Mouse (Mus musculus): ENCODE measurements around the gene Dennd1a.

The Dennd1a gene

DNA sequence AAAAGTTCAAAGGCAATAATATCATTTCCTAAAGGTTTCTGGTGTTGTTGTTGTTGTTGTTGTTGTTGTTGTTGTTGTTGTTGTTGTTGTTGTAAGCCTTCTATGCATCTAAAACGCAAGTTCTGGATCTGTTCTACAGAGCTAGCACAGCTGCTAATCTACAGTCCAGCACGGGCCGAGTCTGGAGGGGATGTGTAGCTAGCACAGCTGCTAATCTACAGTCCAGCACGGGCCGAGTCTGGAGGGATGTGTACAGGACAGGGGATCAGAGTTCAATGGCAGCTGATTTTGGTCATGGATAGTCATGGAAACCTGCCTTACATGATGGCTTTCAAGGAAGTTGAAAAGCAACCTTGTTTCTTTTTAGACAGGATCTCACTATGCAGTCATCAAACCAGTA, 57.3 kb downstream of the Dennd1a start:
- no peak for ATAC-seq (ENCODE audit: low TSS enrichment)

DNA sequence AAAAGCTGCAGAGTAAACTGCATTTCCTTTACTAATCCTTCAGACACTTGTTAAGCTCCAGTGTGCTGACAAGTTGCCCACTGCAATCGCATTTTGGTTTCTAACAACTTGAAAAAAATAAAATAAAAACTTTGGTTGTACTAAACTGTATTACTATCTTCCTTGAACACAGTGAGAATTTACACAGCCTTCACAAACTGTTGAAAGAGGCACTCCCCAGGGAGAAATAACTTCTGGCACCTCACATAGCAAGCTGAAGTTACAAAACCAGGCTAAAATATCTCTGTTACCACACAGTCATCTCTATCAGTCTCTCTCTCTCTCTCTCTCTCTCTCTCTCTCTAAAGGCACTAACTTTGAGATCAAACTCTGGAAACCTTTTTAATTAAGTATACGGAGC, 63.4 kb downstream of the Dennd1a start:
- ATAC-seq (ENCODE audit: low TSS enrichment): no peak

DNA sequence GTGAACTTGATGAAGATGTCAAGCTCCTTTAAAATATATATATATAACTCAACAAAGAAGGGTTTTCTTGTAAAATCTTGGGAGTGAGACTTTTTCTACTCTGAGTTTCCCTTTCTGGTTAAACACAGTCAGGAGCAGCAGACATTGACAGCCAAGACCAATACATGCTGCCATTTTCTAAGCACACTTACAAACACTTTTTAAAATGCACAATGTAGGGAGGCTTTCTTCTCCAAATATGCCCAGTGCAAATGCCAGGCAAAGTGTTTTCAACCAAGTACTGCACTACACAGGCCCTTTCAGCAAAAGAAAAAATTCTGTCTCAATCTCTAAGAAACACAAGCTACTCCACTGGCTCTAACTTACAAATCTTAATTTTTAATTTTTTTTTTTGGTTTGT, 65.7 kb downstream of the Dennd1a start:
- no peak for ATAC-seq (ENCODE audit: low TSS enrichment)

DNA sequence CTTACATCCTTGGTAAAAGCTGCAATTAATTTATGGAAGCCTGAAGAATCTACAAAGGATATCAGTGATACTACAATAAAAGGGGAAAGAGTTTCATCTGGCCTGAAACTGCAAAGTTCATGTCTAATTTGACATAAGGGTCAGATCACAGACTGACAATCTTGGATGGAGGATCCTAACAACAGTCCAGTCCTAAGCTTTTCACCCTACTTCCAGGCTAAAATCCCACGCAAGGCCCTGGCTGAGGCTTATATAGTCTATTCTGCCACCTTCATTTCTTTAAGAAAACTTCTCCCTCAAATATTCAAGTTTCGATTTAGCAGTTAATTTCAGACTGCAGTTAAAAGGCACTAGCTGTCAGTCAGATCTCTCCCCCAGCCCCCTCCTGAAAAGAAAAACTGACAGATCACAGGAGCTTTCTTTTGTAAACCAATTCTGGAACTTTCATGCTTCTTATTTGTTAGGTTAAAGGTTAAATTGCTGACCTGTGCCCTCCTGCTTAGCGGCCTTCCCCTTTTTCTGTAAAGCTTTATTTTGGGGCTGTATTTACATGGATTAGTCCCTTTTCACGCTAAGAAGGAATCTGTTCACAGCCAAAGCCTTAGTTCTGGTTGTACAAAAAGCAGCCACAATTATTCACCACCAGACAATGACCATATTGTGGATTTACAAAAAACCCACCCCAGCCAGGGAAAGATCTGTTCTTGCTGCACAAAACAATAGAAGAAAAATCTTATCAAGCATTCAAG, 66.3 kb downstream of the Dennd1a start:
- ATAC-seq (ENCODE audit: low TSS enrichment): no peak

DNA sequence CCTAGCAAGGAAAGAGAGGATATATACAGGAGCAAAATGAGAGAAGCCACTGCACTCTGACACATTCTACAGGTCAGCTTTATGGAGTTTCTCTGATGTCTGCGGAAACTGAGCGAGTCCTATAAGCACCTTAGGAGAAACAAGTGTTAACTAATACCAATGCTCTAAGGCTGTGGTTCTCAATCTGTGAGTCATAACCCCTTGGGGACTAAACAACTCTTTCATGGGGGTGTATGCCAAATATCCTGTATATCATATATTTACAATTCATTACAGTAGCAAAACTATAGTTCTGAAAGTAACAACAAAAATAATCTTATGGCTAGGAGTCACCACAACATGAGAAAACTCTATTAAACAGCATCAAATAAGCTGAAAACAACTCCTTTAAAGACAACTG, 67.5 kb downstream of the Dennd1a start:
- no peak for ATAC-seq (ENCODE audit: low TSS enrichment)

DNA sequence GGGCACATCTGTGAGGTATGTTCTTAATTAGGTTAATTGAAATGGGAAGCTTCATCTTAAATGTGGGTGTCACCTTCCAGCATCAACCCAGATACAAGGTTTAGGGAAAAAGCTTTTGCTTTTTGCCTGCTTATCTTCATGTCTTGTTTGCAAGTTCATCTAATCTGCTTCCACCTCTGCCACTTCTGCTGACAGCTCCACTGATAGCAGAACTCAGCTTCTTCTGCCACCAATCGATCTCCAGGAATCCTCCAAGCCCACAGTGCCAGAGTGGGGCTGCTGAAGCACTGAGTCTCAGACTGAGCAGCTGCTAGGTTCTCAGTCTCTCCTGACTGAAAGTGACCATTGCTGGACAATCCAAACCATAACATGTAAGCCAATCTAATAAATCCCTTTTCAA, 74.1 kb downstream of the Dennd1a start:
- ATAC-seq (ENCODE audit: low TSS enrichment): no peak

DNA sequence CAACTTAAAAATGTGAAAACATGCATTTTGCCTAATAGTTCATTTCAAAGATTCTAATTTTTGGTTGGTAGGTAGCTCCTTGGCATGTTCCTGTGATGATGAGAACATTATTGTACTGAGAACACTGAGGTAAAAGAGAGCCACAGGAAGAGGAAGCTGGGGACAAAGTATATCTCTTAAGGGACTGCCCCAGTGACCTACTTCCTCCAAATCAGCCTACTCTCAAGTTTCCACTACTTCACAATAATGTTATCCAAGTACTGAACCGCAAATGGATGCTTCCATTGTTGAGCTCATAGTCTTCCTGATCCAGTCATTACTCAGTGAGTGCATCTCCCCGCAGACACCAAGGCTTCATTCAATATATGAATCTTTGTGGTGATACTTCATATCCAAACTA, 75.8 kb downstream of the Dennd1a start:
- no peak for ATAC-seq (ENCODE audit: low TSS enrichment)

DNA sequence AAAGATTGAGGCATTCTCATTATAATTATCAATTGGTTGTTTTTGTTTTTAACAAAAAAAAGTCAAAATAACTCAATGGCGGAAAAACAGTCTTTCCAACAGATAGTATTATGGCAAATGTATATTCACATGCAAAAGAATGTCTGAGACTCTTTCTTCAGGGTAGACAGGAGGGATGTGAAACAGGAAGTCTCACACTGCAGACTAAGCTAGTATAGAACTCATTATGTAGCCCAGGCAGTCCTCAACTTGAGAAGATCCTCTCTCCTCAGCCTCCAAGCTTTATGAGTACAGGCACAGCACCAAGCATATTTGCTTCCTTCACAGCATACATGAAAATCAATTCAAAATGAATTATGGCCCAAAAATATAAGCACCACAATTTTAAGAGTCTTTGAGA, 79.4 kb downstream of the Dennd1a start:
- ATAC-seq (ENCODE audit: low TSS enrichment): no peak

DNA sequence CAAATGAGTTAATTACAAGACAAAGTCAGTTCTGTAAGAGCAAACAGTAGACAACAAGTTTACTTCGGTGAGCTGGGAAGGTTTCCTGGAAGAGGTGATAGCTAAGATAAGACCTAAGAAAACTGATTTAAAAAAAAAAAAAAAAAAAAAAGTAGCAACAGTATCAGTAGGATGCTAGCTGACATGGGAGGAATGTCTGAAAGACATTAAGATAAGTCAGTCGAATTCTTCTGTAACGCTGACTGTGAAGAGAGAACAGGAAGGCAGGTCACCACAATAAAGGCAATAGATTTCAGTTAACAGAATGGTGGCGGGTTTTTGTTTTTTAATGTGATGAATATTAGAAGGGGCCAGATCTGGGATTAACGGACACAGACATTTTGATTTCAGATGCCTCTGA, 81.9 kb downstream of the Dennd1a start:
- no peak for ATAC-seq (ENCODE audit: low TSS enrichment)

DNA sequence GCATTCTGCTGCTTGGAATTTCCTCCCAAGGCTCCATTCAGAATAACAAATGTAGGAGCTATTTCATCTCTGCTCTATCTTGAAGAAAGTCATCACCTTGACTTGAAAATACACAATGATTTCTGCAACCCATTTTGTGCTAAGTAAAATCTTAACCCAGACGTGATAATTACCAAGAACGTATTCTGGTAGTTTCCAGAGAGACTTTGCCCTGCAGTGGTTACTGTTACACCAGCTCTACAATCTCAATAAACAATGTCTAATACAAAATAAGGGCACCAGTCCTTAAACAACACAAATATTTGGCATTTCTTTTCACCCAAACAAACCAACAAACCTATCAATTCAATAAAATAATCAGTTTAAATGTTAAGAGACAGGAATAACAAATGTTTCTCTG, 82.5 kb downstream of the Dennd1a start:
- ATAC-seq (ENCODE audit: low TSS enrichment): no peak

DNA sequence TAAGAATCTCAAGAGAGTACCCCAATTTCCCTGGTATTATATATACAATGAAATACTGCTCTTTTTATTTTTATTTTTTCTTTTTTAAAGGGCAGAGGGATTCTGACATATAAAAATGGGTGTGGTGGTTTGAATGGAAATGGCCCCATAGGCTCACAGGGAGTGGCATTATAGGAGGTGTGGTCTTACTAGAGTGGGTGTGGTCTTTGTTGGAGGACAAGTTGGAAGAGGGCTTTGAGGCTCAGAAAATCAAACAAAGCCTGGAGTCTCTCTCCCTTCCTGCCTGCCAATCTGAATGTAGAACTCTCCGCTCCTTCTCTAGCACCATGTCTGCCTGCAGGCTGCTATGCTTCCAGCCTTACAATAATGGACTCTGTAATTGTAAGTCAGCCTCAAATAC, 89.1 kb downstream of the Dennd1a start:
- no peak for ATAC-seq (ENCODE audit: low TSS enrichment)

DNA sequence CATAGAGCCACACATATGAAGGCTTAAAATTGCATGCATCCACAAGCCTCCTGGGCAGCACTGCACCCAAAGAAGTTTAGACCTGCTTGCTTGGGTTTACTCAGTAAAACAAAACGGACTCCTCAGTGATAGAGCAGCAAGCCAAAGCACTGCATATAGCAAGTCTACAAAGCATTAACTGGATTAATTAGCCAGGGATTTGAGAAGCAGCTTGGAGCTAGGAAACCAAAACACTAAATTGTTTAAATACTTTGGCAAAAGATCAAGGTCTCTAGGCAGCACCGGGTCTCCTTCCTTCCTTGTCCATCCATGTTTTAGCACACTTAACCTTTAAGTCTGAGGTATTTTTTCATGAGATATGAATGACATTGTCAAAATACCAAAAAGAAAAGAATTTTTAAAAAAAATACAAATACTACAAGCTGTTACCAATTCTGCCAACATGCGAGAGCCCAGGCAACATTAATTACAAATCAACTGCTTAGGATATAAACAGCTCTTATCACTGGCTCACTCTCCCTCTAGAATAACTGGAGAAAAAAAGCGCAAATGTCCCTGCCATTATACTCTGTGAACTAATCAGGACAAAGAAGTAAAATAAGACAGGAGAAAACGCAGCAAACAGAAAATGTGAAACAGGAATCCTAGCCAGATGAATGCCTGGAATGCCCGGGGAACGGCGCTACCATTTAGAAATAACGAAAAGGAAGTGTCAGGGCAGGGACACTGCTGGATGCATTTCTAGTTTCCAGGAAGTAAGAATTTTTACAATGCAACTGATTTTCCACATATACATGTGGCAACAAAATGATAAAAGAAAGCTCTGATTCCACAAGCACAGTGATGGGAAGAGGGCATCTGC, 90.8 kb downstream of the Dennd1a start:
- no peak for ATAC-seq (ENCODE audit: low TSS enrichment)

DNA sequence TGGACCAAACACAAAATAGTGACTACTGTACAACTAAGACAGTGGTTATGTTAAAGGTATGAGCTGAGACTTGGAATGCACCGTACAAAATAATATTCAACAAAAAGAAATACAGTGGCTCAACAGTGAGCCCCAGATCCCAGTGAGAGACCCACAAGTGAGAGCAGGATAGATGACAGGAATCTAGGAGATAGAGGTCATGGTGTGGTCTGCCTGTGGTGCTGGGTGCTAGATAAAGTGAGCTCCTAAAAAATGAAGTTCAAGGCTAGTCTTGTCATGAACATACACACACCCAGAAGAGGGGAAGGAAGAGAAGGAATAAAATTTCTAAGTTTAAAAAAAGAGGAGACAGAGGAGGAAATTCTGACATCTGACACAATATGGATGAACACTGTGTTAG, 95.2 kb downstream of the Dennd1a start:
- ATAC-seq (ENCODE audit: low TSS enrichment): no peak

DNA sequence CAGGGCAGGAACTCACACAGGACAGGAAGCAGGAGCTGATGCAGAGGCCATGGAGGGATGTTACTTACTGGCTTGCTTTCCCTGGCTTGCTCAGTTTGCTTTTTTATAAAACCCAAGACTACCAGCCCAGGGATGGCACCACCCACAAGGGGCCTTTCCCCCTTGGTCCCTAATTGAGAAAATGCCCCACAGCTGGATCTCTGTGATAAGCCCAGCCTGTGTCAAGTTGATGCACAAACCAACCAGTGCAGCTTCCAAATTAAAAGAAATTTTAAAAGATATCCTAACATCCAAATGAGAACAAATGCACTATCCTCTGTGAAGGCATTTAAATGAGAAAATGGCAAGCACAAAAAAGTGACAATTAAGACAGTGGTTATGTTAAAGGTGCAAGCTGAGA, 95.6 kb downstream of the Dennd1a start:
- ATAC-seq (ENCODE audit: low TSS enrichment): no peak

DNA sequence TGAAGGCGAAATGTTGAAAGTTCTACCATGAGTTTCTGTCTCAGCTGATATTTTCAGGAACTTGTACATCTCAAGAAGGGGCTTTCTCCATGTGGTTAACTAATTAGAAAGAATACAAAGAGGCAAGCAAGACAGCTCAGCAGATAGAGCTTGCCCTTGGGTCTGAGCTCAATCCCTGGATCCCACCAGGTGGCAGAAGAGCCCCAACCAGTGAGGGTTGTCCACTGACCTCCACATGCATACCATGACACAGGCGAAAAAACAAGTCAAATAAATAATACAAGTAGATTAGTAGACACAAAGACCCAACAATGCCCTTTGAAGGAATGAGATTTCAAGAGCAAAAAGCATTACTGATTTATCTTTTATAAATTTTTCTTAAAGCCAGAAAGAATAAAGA, 100.8 kb downstream of the Dennd1a start:
- no peak for ATAC-seq (ENCODE audit: low TSS enrichment)

DNA sequence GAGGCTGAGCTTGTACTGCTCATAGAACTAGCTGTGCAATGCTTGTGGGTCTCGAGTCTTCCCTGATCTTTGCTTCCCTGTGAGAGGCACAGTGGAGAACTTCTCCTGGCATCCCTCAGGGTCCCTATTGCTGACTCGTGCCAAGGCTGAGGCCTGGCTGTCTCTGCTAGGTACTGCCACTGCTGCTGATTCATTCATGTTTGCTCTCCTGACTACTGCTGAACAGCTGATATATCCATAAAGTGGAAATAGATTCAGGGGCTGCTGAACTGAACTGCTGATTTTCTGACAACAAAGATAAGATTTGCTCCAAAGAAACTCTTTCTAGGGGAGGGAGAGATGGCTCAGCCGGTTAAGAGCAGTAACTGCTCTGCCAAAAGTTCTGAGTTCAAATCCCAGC, 102.2 kb downstream of the Dennd1a start:
- ATAC-seq (ENCODE audit: low TSS enrichment): no peak

DNA sequence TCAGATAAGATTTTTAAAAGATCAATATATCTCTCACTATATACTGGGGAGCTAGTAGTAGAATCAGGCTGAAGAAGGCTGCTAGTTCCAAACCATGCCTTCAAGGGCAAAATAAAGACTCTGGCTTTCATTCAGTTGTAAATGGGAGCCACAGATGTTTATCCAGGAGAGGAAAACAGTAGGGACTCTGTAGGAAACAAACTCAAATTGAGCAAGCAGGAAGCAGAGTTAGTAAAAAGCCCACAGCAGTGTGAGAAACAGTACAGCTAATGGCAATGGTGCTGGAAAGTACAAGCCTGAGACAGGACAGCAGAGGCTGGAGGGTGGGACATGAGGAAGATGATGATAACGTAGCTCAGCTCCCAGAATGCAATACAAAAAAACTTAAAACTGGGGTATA, 103.3 kb downstream of the Dennd1a start:
- ATAC-seq (ENCODE audit: low TSS enrichment): no peak

DNA sequence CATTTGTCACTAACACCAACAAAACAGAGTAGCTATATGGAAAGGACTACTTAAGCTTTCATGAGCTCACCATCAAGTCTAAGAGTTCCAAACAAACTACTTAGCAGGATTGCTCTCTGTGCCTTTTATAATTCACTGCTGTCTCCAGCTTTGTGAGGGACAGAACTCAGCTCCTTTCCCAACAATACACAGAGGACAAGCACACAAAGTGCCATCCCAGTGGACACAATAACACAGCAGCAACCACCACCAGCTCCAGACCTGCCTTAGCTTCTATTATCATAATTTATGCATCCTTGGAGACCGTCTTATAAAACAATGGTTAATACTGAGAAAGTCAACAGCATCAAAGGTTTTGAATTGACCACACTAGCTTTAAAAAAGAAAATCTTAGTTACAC, 104.9 kb downstream of the Dennd1a start:
- ATAC-seq (ENCODE audit: low TSS enrichment): no peak

DNA sequence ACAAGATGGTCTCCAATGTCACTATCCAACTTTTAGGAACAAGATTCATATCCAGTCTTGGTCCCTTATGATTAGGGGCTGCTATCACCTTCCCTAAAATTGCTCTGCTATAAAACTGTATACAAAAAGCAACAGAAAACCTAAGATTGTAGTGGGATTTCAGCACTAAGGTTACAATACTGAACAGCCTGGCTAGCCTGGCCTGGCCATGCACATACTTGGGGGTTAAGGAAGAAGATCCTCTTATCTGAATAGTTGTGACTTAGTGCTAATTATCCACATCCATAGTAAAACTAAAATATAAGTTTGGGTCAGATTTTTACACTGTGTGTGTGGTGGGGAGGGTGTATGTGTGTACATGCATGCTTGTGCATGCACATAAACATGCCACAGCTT, 109.6 kb downstream of the Dennd1a start:
- ATAC-seq (ENCODE audit: low TSS enrichment): no peak

DNA sequence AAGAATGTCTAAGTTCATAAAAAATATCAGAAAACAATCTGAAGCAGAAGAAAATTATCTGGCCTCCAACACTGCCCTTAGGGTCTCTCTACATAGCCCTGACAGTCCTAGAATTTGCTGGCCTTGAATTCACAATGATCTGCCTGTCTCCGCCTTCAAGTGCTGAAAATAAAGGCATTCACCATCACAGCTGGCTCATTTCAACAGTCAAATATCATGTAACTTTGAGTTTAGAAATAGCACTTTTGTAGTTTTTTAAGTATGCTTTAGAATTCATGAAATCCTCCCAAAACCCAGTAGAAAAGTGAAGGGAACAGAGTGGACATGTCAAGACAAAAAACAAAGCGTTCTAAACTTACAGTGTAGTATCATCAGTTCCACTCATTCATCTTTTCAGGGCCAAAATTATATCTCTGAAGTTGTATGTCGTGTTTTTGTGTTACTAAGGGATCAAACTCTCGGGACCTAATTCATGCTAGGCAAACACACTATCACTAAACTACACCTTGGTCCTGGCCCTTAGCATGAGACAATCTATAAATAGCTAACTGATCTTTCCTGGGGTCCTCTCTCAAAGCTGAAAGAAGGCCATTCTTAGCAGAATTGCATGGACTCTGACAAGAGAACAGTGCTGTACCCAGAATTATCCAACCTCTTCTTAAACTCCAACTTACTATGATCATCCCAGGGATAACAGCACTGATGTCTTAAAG, 110.2 kb downstream of the Dennd1a start:
- no peak; the same call in 1 of the 2 replicates for ATAC-seq (ENCODE audit: low TSS enrichment)

DNA sequence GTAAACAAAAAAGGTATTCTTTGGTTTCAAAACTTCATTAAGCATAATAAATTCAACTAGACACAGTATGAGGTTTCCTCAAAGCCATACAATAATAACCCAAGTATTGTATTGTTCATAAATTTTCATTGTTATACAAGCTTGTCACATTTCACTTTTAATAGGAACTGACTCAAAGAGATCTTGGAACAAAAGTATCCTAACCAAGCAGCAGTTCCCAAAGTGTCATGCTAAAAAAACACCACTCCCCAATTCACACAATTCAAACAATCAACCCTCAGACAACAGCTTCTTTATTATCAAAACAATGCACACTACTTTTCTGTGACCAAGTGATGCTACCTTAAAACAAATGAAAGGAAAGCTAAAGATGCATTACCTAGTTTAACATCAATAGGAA, 111.9 kb downstream of the Dennd1a start:
- ATAC-seq (ENCODE audit: low TSS enrichment): no peak

DNA sequence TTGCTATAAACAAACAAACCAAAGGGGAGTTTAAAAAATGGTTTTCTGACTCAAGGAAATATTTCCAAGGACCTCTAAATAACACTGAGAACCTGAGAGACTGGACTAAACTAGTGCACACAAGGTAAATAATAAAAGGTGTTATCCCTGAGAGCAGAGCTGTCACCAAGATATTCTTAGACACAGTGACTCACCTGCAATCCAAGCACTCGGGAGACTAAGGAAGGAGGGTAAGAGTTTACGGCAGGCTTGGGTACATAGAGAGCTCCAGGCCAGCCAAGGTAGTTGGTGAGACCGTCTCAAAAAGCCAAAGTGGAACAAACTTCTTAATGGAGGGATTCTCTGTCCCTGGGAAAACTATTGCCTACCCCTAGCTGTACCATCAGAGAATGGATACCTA, 118.6 kb downstream of the Dennd1a start:
- ATAC-seq (ENCODE audit: low TSS enrichment): no peak

DNA sequence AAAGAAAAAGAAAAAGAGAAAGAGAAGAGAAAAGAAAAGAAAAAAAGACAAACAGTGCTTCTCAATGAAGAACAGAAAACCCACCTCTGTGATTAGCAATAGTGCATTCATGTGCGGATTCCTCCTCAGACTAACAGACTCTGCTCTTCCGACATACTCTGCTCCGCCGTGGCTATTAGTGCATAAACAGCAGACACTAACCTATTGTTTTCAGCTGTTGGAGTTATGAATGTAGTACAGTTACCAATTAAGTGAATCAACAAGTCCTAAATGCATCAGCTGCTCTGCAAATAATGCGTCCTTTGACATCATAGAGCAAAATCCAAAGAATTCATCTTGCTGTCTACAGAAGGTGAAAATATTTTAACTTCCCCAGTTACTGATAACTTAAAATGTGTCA, 121.2 kb downstream of the Dennd1a start:
- no peak for ATAC-seq (ENCODE audit: low TSS enrichment)
